Mouse (Mus musculus) c-Kit-negative CD71-positive TER-119-positive erythroid progenitor cells, embryonic 14.5 days (primary cell): ENCODE results near the gene Ralgps1.

Experiments
- DNase-seq: peaks from one replicate; pipeline ENCODE4 v3.0.0-alpha.2; 2013; ENCODE audit warnings: low read depth, low spot score

Gene Ralgps1

DNA sequence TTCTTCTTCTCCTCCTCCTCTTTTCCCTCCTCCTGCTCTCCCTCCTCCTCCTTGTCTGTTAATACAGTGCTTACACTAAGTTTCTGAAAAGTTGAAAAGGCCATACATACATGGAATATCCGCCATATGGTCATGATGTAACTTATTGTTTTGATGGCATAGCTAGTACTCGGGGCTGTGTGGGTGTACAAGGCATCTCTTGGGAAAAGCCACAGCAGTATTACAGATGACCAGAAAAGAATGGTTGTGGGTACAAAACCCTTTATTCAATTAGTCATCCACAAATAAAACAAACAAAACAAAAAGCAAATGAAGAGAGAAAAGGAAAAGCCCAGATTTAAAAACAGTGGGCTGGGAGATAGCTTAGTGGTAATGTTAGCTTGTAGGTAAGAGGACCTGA, 90.8 kb downstream of the Ralgps1 start:
- no peak for DNase-seq

GRCm38 (mm10) chr2:33279758-33280157, 91.5 kb downstream of the Ralgps1 start:
- DNase-seq: no peak

DNA sequence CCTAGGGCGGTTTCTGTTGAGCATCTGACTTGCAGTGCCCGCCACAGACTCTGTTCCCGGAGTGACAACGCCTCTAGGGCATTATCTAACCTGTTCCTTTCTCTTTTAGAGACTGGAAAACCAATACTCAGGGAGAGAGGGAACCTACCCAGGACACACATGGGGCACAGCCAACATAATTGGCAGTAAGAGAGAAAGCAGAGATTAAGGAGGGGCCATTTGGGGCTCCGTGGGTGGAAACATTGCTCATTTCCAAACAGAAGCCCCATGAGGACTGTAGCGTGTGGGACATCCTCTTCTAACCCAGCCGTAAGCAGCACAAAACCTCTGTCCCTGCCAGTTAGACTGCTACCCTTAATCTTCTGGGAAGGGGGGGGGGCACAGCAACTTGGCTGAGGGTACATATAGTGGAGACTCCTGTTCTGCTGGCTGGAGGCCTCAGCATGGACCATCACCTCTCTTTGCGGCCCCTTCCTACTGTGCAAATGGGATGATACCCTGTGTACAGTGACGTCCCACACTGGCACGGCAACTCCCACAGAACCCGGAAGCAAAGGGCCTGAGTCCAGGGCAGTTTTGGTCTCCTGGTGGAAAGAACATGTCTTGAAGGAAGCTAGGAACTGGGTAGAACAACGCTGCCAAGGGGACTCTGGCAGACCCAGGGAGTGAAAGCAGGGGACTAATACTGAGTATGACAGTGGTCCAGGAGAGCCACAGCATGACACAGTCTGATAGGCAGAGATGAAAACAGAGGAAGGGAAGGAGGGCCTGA, 96.4 kb downstream of the Ralgps1 start:
- no peak for DNase-seq

GRCm38 (mm10) chr2:33272665-33273439, 98.4 kb downstream of the Ralgps1 start:
- DNase-seq: no peak

- no peak for DNase-seq
Observed at GRCm38 (mm10) chr2:33271511-33271910, 99.8 kb downstream of the Ralgps1 start.

GRCm38 (mm10) chr2:33270569-33270968, 100.7 kb downstream of the Ralgps1 start:
- DNase-seq: no peak

DNA sequence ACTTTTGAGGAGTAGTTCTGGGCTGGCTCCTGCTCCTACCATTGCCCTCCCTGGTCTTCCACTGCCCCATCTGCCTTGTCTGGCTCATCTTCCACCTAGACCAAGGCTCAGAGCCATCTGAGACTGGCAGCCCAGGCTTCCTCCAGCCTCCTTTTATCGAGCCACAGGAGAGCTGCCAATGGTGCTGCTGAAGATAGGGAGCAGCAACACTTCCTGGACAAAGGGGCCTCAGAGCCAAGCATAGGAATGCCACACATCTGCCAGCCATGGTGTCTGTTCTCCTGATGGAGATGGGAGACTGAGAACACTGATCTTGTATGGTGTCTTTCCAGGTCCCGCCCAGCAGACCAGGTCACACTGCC, 102.2 kb downstream of the Ralgps1 start:
- DNase-seq: no peak

- no peak for DNase-seq
Observed at GRCm38 (mm10) chr2:33268384-33269131, 102.7 kb downstream of the Ralgps1 start.

DNA sequence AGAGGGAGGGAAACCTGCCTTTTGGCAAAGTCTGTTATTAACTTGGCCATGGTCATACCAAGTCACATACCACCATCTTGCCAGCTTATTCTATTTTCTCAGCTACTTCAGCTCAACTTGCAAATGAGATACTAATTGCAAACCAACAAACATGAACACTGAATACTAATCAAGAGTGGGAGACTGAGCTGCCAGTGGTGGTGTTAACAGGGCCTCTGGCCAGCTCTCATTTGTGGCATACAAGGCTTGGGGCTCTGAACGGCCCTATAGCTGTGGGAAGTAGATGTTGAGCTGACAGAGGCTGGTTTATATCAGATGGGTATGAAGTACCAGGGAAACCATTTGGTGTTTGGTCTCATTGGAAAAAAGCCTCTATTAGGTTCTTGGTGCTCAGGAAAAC, 104.2 kb downstream of the Ralgps1 start:
- DNase-seq: no peak

- no peak for DNase-seq
Observed at GRCm38 (mm10) chr2:33265793-33266192, 105.5 kb downstream of the Ralgps1 start.

- DNase-seq: no peak
Observed at GRCm38 (mm10) chr2:33261475-33261874, 109.8 kb downstream of the Ralgps1 start.

- DNase-seq: no peak
Observed at GRCm38 (mm10) chr2:33260772-33261171, 110.5 kb downstream of the Ralgps1 start.

DNA sequence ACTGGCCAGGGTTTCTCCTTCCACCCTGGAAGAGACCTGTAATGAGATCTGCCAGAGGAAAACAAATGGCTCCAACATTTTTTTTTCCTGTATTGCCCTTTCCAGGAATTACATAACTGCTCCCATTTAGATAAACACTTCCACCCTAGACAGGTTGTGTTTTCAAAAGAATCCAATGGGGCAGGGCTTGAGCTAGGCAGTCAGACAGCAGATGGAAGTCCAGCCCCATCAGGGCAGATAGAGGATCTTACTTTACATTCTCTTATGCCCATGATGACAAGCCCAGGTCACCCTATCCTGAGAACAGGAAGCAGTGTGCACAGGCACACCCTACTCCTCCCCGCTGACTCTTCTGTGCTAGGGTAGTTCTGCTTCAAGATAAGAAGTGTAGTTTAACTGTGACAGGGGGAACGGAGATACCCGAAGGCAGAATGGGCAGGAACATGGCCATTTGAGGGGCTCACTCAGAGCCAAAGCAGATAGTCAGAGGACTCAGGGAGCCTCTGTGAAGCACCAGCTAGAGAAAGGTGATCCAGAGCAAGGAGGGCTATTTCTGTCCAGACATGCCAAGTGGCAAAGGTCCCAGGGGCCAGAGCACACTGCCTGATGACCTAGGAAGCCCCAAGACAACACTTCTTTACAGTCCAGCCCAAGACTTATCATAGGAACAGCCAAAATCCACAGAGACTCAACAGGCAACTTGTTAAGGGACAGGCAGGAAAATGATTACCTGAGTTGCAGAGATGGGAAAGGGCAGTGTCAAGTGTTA, 114.3 kb downstream of the Ralgps1 start:
- DNase-seq: no peak

DNA sequence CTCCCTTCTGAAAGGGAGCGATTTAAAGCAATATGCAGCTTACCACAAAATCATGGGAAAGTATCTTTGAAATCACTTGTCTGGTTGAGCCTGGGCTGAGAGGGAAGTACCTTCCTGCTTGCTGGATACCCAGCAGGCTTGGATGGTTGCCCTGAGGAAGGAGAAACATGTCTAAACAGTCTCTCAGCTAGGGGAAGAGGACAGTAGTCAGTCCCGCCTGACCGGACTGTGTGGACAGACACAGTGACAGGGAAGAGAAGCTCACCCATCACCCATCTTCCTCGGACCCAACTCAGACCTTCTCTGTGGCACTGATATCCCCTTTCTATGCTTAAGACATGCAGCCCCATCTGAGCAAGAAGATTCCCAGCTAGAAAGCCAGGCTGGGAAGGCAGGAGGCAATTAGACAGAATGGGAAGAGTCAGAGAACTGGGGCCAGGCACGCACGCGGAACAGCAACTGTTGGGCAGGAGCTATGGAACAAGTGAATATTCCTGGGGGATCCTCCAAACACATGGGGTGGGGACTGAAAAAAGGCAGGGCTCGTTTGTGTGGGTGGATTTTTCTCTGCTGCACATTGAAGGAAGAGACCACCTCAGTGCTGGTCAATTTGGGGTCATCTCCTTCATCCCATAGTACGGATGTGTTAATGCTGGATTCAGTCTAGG, 116.8 kb downstream of the Ralgps1 start:
- no peak for DNase-seq

DNA sequence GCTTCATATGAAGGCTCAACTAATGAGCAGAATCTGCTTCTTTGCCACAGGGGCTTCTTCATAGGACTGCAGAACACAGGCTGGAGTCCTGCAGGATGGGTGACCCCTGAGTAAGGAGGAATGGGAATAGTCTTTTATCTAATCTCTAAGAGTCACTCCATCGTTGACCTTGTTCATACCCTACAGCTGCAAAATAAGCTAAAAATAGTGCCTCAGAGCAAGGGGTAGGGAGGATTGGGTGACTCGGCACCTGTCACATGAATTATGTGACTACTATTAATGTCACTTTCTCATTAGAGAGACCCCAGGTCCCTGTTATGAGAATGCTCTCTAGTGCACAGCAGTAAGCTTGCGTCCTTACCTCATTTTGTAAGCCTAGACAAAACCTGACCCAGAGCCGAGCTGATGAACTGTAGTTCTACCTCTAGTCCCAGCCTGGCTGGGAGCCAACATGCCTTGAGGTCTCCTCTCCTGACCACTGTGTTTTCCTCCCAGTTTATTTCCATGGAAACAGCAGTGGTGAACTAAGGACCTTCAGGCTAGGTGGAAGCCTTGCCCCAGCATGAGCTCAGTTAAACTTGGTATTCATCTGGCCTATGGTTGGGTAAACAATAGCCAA, 117.6 kb downstream of the Ralgps1 start:
- no peak for DNase-seq

DNA sequence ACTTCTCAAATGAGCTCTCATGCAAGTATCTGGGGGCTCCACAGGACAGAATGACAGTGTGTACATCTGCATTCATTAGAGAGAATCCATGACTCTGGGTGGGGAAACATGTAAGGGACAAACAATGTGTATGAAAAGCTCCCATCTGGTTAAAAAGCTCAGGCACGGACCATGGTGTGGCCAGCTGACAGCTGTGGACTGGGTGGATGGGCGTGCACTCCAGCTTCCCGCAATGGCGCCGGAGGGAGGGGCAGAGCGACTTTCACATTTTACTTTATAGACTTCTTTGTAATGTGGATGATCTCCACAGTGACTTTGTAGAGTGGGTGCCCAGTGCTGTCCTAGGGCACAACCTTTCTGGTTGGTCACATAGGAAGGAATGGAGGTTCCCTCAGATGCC, 118.5 kb downstream of the Ralgps1 start:
- DNase-seq: no peak

DNA sequence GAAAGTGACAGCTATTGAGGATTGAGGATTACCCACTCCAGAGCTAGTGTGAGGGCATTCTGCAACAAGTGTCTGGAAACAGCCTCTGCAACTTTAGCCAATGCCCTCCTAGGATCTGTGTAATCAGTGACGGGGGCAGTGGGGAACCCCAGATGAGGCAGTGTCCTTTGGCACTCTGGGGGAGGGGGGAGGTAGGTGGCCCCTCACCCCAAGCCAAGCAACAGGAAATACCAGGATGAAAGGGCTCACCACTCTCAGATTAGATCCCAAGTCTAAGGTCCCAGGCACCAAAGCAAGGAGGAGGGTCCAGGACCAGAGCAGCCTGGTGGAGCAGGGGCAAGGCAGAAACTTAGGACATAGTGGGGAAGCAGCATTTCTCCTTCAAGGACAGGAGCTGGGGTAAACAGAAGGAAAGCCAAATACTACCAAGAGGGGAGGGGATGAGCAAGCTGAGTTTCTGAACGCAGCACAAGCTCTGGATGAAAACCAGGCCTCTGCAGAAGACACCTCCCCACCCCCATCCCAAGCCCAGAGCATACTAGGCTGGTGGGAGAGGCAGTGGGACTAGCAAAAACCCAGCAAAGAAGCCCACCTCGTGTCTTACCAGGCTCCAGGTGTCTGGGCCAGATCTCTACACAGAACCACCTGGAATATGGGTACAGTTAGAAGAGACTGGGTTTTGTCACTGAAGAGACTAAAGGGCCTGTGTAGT, 121.2 kb downstream of the Ralgps1 start:
- DNase-seq: no peak

- DNase-seq: no peak
Observed at GRCm38 (mm10) chr2:33248549-33248948, 122.7 kb downstream of the Ralgps1 start.

- no peak for DNase-seq
Observed at GRCm38 (mm10) chr2:33246841-33247240, 124.4 kb downstream of the Ralgps1 start.

- DNase-seq: no peak
Observed at GRCm38 (mm10) chr2:33245350-33245749, 125.9 kb downstream of the Ralgps1 start.
